Mouse (Mus musculus): ENCODE data around the gene Hsf5. TPM values are rescaled to one million over a fixed set of nuclear protein-coding genes. Genes with fewer than 3 reads are reported as not detected.

Hsf5 gene
- polyA plus RNA-seq, 2 experiments = 0.02 TPM; not detected in 1

DNA sequence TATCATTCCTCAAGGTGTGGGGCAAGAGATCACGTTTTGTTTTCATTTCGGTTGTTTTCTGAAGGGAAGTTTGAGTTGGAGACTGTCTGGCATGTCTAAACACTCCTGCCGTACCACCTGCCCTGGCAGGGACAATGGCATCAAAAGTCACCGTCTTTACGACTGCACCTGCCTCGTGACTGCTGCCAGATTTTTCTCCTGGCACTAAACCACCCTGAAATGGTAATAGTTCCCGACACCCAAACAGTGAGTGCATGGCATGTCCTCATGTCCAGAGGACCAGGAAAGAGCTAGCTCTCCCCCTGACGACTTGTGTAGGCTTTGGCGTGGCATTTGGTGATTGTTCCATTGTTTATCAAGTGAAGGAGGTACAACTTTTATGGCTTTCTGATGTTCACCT, 63.8 kb downstream of the Hsf5 start:
- Histone ChIP-seq H3K4me2 (ENCODE audit: low read depth) (no peak overlapping the region), H3K27me3 (ENCODE audit: control insufficient read depth, insufficient read depth, low read length) (no peaks in the 10 kb centered on the region), H3K27ac (no peak overlapping the region), H3K4me3 (ENCODE audit: insufficient read depth in 1 of 2, low read depth in 2 of 2, low read length in 2 of 2) (no peak overlapping the region), H3K9ac (replicated peaks) (no peak overlapping the region), H3K9me3 (ENCODE audit: control insufficient read depth, low read length) (no peaks in the 10 kb centered on the region), H3K36me3 (replicated peaks; ENCODE audit: control insufficient read depth, insufficient read depth, low read depth) (no peaks in the 10 kb centered on the region), H3K4me1 (replicated peaks; ENCODE audit: control insufficient read depth in 2 of 2, insufficient read depth in 2 of 2, low read length in 1 of 2) (peaks cover 0 to 3% of the 10 kb centered on the region in 2 experiments; a peak in 2 of 4 replicates)
- TF ChIP-seq EP300 (IDR thresholded peaks at IDR 0.05; ENCODE audit: low read depth) (no peak), CTCF (IDR thresholded peaks at IDR 0.05; ENCODE audit: low read depth) (no peak)
- DNase-seq (ENCODE audit: low read depth in 3 of 3, low spot score in 3 of 3) (no peak), ATAC-seq (ENCODE audit: insufficient read depth) (no peak)
- 67% methylated on average over 9 of the region's 9 CpGs for WGBS (ENCODE audit: insufficient replicate concordance)

DNA sequence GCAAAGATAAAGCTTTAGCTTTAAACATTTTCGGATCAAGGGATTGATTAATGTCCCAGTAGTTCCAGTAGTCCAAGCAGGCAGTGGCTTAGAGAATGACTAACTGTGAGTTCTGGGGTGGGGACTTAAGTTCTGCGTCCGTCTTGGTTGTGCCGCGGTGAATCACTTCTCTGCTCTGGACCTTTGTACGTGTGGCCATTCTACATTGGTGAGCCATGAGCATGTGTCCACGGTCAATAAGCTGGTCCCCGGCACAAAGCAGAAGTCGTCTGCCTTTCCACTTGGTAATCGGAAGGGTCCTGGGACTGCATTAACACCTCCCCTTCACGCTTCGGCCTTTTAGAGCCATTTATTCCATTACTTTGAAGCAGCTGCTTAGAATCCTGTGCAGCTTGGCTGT, 65.1 kb downstream of the Hsf5 start:
- peaks cover under 1 to 7% of the 10 kb centered on the region in 2 experiments for H3K4me1 ChIP-seq (replicated peaks; ENCODE audit: control insufficient read depth in 2 of 2, insufficient read depth in 2 of 2, low read length in 1 of 2)
- no peak for DNase-seq (ENCODE audit: low read depth in 3 of 3, low spot score in 3 of 3)
- no peaks in the 10 kb centered on the region for H3K27me3 ChIP-seq (ENCODE audit: control insufficient read depth, insufficient read depth, low read length)
- TF ChIP-seq EP300 (IDR thresholded peaks at IDR 0.05; ENCODE audit: low read depth) (no peak), CTCF (IDR thresholded peaks at IDR 0.05; ENCODE audit: low read depth) (no peak)
- H3K4me2 ChIP-seq (ENCODE audit: low read depth) = no peak overlapping the region
- H3K4me3 ChIP-seq (ENCODE audit: insufficient read depth in 1 of 2, low read depth in 2 of 2, low read length in 2 of 2) = no peak overlapping the region
- ATAC-seq (ENCODE audit: insufficient read depth) = no peak
- no peak overlapping the region for H3K9ac ChIP-seq (replicated peaks)
- no peaks in the 10 kb centered on the region for H3K9me3 ChIP-seq (ENCODE audit: control insufficient read depth, low read length)
- H3K27ac ChIP-seq = no peak overlapping the region
- H3K36me3 ChIP-seq (replicated peaks; ENCODE audit: control insufficient read depth, insufficient read depth, low read depth) = no peaks in the 10 kb centered on the region
- WGBS (ENCODE audit: insufficient replicate concordance) = 81% methylated on average over 12 of the region's 12 CpGs

DNA sequence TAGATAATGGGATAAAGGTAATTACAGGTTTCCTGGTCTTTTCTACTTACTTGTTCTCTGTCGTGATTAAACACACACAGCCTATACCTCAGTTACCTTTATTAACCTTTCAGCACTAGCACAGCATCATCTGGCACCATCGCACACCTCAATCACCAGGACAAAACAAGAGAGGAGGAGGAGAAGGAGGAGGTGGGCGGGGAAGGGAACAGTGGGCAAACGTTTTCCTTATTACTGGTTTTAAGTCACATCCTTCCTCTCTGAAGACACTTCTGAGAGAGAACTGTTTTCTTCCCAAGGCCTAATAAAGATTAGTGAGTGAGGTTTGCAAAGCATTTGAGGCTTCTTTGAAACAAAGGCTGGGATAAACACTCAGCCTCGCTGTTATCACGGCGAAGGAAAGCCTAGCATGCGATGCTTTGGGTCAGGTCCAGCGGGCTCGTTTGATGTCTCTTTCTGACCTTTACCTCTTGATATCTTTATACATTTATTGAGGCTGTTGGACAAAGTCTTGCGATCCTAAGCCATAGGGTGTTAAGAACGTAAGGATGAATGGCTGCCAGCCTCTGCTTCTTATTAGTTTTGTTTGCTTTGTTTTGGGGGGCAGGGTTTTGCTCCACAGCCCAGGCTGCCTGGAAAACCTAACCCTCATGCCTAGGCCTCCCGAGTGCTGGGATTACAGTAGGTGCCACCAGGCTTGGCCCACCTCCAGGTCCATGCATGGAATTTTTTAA, 66.0 kb downstream of the Hsf5 start:
- Histone ChIP-seq H3K9ac (replicated peaks) (no peak overlapping the region), H3K4me3 (ENCODE audit: insufficient read depth in 1 of 2, low read depth in 2 of 2, low read length in 2 of 2) (no peak overlapping the region), H3K4me1 (replicated peaks; ENCODE audit: control insufficient read depth in 2 of 2, insufficient read depth in 2 of 2, low read length in 1 of 2) (peaks cover 9 to 16% of the 10 kb centered on the region in 2 experiments), H3K9me3 (ENCODE audit: control insufficient read depth, low read length) (no peaks in the 10 kb centered on the region), H3K27me3 (ENCODE audit: control insufficient read depth, insufficient read depth, low read length) (no peaks in the 10 kb centered on the region), H3K4me2 (ENCODE audit: low read depth) (no peak overlapping the region), H3K36me3 (replicated peaks; ENCODE audit: control insufficient read depth, insufficient read depth, low read depth) (no peaks in the 10 kb centered on the region), H3K27ac (no peak overlapping the region)
- TF ChIP-seq EP300 (IDR thresholded peaks at IDR 0.05; ENCODE audit: low read depth) = no peak
- no peak for TF ChIP-seq CTCF (IDR thresholded peaks at IDR 0.05; ENCODE audit: low read depth)
- DNase-seq (ENCODE audit: low read depth in 3 of 3, low spot score in 3 of 3) = no peak
- ATAC-seq (ENCODE audit: insufficient read depth) = no peak
- WGBS (ENCODE audit: insufficient replicate concordance) = 45% methylated on average over 13 of the region's 13 CpGs

DNA sequence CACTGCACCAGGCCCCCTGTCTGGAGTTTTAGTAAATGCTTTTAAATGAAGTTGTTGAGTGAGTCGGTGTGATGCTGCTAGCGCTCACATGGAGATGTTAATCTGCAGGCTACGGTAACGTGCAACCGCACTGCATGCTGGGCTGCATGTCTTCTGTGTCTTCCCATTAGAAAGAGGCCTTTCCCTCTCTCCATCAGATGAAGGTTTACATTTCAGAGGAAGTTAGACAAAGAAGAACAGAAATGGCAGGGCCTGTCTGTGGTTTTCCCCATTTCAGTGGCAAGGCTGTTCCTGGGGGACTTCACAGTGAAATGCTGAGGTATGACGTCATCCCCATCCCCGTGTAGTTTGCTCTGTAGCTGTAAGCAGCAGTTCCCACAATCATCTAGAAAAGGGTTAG, 69.4 kb downstream of the Hsf5 start:
- Histone ChIP-seq H3K9ac (replicated peaks) (no peak overlapping the region), H3K4me3 (ENCODE audit: insufficient read depth in 1 of 2, low read depth in 2 of 2, low read length in 2 of 2) (no peak overlapping the region), H3K36me3 (replicated peaks; ENCODE audit: control insufficient read depth, insufficient read depth, low read depth) (no peaks in the 10 kb centered on the region), H3K4me1 (replicated peaks; ENCODE audit: control insufficient read depth in 2 of 2, insufficient read depth in 2 of 2, low read length in 1 of 2) (peaks cover 25 to 33% of the 10 kb centered on the region in 2 experiments), H3K27ac (no peak overlapping the region), H3K9me3 (ENCODE audit: control insufficient read depth, low read length) (no peaks in the 10 kb centered on the region), H3K27me3 (ENCODE audit: control insufficient read depth, insufficient read depth, low read length) (no peaks in the 10 kb centered on the region), H3K4me2 (ENCODE audit: low read depth) (no peak overlapping the region)
- TF ChIP-seq CTCF (IDR thresholded peaks at IDR 0.05; ENCODE audit: low read depth) = no peak
- TF ChIP-seq EP300 (IDR thresholded peaks at IDR 0.05; ENCODE audit: low read depth) = no peak
- no peak for DNase-seq (ENCODE audit: low read depth in 3 of 3, low spot score in 3 of 3)
- ATAC-seq (ENCODE audit: insufficient read depth) = no peak
- WGBS (ENCODE audit: insufficient replicate concordance) = 48% methylated on average over 7 of the region's 7 CpGs

DNA sequence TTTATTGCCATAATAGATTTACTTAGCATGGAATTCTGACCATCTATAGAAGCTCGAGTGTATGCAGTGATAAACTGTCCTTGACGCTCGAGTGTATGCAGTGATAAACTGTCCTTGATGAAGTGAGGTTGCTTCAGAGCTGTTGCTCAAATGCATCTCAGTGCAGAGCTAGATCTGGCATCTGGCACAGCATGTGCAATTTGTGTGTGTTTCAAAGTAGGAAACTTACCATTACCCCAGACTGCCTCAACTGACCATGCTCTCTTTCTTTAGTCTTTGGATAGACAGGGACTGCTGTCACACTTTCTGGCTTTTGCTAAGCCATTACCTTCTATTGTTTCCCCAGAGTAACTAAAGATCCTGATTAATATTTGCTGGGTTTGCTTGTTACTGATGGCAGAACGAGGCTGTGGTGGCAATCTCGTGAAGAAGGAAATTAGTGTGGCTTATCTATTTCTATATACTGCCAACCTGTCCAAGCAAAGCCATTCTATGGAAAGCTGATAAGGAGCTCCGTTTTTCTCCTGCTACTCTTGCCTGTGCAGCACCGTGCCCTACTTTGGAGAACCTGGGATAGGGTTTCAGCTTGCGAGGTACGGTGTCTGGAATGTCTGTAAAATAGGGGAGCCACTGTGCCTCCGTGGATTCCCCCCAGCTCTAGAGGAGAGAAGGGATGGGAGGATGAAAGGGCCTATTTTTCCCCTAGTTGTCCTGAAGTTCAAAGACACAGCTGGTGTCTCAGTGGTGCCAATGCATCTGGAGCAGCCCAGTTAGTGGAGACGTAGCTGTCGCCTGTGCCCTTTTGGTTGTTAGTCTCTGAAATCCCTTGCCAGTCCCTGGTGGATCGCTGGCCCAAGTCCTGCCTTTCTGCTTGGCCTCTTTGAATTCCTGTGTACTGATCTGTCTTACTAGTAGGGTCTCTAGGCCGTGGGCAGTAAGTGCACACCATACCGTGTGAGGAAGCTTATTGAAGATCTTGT, 70.6 kb downstream of the Hsf5 start:
- WGBS (ENCODE audit: insufficient replicate concordance) = 41% methylated on average over 15 of the region's 15 CpGs
- Histone ChIP-seq H3K4me3 (ENCODE audit: insufficient read depth in 1 of 2, low read depth in 2 of 2, low read length in 2 of 2) (no peak overlapping the region), H3K27me3 (ENCODE audit: control insufficient read depth, insufficient read depth, low read length) (no peaks in the 10 kb centered on the region), H3K4me2 (ENCODE audit: low read depth) (no peak overlapping the region), H3K27ac (no peak overlapping the region), H3K9me3 (ENCODE audit: control insufficient read depth, low read length) (no peaks in the 10 kb centered on the region), H3K4me1 (replicated peaks; ENCODE audit: control insufficient read depth in 2 of 2, insufficient read depth in 2 of 2, low read length in 1 of 2) (peaks cover 25 to 33% of the 10 kb centered on the region in 2 experiments), H3K9ac (replicated peaks) (no peak overlapping the region), H3K36me3 (replicated peaks; ENCODE audit: control insufficient read depth, insufficient read depth, low read depth) (no peaks in the 10 kb centered on the region)
- DNase-seq (ENCODE audit: low read depth in 3 of 3, low spot score in 3 of 3) = no peak
- TF ChIP-seq EP300 (IDR thresholded peaks at IDR 0.05; ENCODE audit: low read depth) (no peak), CTCF (IDR thresholded peaks at IDR 0.05; ENCODE audit: low read depth) (no peak)
- no peak for ATAC-seq (ENCODE audit: insufficient read depth)

Data from liver, embryonic 14.5 days (tissue).